Mouse (Mus musculus) hindbrain, embryonic 12.5 days (tissue): ENCODE measurements around the gene Ddx4. TPM values are rescaled to one million over a fixed set of nuclear protein-coding genes. Genes with fewer than 3 reads are reported as not detected.

ENCODE experiments used
- ATAC-seq: fragments of 200-750 bp; cut with Nextera tagmentation; 2 replicates; pipeline ENCODE4 v1.8.0; 2017; ENCODE audit warnings: moderate TSS enrichment; ENCODE audit not compliant: low FRiP score
- H3K27ac ChIP-seq: fragments of 300-500 bp; sonication (generic); 2 replicates; pipeline ENCODE4 v1.5.1; 2016; ENCODE audit warnings: mild to moderate bottlenecking
- H3K27me3 ChIP-seq: fragments of 300-500 bp; sonication (generic); 2 replicates; pipeline ENCODE4 v1.6.1; 2016; ENCODE audit warnings: mild to moderate bottlenecking
- H3K36me3 ChIP-seq: fragments of 300-500 bp; sonication (generic); 2 replicates; pipeline ENCODE4 v1.6.1; 2016; ENCODE audit warnings: mild to moderate bottlenecking
- H3K4me1 ChIP-seq: fragments of 300-500 bp; sonication (generic); 2 replicates; pipeline ENCODE4 v1.6.1; 2016
- H3K4me2 ChIP-seq: fragments of 300-500 bp; sonication (generic); replicated peaks from 2 replicates; pipeline ENCODE4 v1.6.1; 2016; ENCODE audit warnings: mild to moderate bottlenecking
- H3K4me3 ChIP-seq: fragments of 300-500 bp; sonication (generic); 2 replicates; pipeline ENCODE4 v1.5.1; 2016; ENCODE audit warnings: mild to moderate bottlenecking
- H3K9ac ChIP-seq: fragments of 300-500 bp; sonication (generic); 2 replicates; pipeline ENCODE4 v1.6.1; 2016; ENCODE audit warnings: mild to moderate bottlenecking, moderate library complexity
- H3K9me3 ChIP-seq: fragments of 300-500 bp; sonication (generic); replicated peaks from 2 replicates; pipeline ENCODE4 v1.6.1; 2016; ENCODE audit warnings: mild to moderate bottlenecking
- WGBS: fragments of 180-500 bp; shearing (Covaris S2); methylation state at CpG from one replicate; pipeline ENCODE4 v1.1.7; 2016; 5-methylcytosine and 5-hydroxymethylcytosine counted together
- polyA plus RNA-seq: library from polyadenylated mRNA; unstranded; fragments of >200 nt; fragmentation: Nextera tagmentation; extraction: Ambion mirVana; gene quantifications from 2 replicates; pipeline ENCODE4 v1.2.1, GENCODE M21; 2016

The Ddx4 gene
- polyA plus RNA-seq, 1 experiment from 2014 or later = 0.71 TPM

GRCm38 (mm10) chr13:112666433-112667024, 14.3 kb upstream of the Ddx4 start:
- Histone ChIP-seq H3K4me2 (no peak overlapping the region), H3K9me3 (no peaks in the 10 kb centered on the region), H3K4me3 (no peak overlapping the region), H3K4me1 (no peaks in the 10 kb centered on the region; the same call in 1 of the 2 replicates), H3K9ac (no peak overlapping the region), H3K27me3 (no peaks in the 10 kb centered on the region), H3K36me3 (peaks cover 15% of the 10 kb centered on the region), H3K27ac (no peak overlapping the region)
- WGBS = 92% methylated on average over 10 of the region's 10 CpGs
- ATAC-seq = no peak

DNA sequence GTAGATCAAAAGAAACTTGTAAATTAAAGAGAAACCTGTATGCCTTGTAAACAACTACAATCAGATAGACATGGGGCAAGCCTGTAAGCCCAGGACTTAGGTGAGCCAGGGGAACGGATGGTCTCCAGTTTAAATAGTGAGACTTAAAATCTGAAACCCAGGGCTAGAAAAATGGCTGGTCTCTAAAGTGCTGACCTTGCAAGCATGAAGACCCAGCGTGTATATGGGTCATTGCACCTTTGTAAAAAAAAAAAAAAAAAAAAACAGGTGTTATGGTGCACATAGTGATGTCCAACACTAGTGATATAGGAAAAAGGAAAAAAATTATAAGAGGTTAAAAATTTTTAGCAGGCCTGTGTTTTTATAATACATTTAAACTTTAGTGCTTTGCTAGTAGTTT, 9.4 kb upstream of the Ddx4 start:
- H3K9me3 ChIP-seq = no peaks in the 10 kb centered on the region
- 81% methylated on average over 2 of the region's 2 CpGs for WGBS
- H3K4me1 ChIP-seq = peaks cover 4% of the 10 kb centered on the region
- peak overlapping the region; percentile 81 for H3K4me2 ChIP-seq
- no peak overlapping the region for H3K27ac ChIP-seq
- no peaks in the 10 kb centered on the region for H3K36me3 ChIP-seq
- H3K4me3 ChIP-seq = no peak overlapping the region
- H3K9ac ChIP-seq = no peak overlapping the region
- ATAC-seq = no peak
- no peaks in the 10 kb centered on the region for H3K27me3 ChIP-seq

GRCm38 (mm10) chr13:112660574-112661381, 8.5 kb upstream of the Ddx4 start, which contains the start of gene Slc38a9:
Gene Slc38a9, plus strand, starts transcription at chr13:112660751.
- Histone ChIP-seq H3K4me3 (peak within 1 kb of the TSS; percentile 72), H3K9me3 (no peaks in the 10 kb centered on the region), H3K4me2 (peak within 1 kb of the TSS; percentile 81), H3K9ac (peak within 1 kb of the TSS; percentile 90), H3K27me3 (no peaks in the 10 kb centered on the region), H3K4me1 (peaks cover 4% of the 10 kb centered on the region), H3K36me3 (no peaks in the 10 kb centered on the region), H3K27ac (peak within 1 kb of the TSS; percentile 85)
- ATAC-seq = peak; percentile 99
- WGBS = under 1% methylated on average over 33 of the region's 33 CpGs

DNA sequence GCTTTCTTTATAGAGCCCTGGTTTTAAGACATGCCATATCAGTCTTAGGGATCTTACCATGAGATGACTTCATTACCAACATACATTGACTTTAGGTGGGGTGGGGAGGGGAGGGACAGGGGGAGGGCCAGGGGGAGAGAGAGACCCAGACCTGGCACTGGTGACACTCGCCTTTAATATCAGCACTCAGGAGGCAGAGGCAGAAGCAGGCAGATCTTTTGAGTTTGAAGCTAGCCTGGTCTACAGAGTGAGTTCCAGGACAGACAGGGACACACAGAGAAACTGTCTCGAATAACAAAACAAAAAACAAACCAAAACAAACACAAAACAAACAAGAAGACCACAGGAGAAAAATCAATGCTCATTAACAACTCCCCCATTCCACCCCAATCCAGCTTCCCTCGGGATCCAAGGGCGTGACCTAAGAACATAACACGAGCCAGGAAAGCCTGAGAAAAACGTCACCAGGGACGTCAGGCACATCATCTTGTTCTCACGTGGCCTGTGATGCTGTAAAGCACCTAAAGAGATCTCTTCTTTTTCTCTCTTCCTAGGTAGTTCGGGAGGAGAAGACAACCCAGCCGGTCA, 7.8 kb upstream of the Ddx4 start:
- no peak overlapping the region for H3K27ac ChIP-seq
- H3K4me2 ChIP-seq = peak overlapping the region; percentile 81
- WGBS = 2% methylated on average over 10 of the region's 10 CpGs
- peak overlapping the region; percentile 72 for H3K4me3 ChIP-seq
- H3K36me3 ChIP-seq = no peaks in the 10 kb centered on the region
- no peaks in the 10 kb centered on the region for H3K9me3 ChIP-seq
- ATAC-seq = peak; percentile 44
- H3K27me3 ChIP-seq = no peaks in the 10 kb centered on the region
- H3K9ac ChIP-seq = peak overlapping the region; percentile 57
- H3K4me1 ChIP-seq = peaks cover 4% of the 10 kb centered on the region

DNA sequence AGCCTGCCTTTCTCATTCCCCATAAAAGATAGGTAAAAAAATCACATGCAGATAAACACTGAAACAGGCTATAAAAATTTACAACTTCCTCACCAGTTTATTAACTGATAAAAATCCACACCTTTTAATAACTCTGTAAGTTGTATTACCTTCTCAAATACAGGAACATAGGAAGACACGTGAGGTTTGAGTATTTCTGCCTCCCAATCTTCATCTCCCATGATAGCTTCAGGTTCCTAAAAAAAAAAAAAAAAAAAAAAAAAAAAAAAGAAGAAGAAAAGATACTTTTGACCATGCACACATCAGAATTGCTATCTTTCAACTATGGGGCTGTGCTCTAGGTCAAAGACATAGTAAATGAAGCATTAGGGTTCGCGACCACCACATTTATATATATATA, 1.1 kb downstream of the Ddx4 start:
- Histone ChIP-seq H3K36me3 (no peaks in the 10 kb centered on the region), H3K9ac (no peak overlapping the region), H3K27ac (no peak overlapping the region), H3K9me3 (peaks cover 9% of the 10 kb centered on the region), H3K27me3 (no peaks in the 10 kb centered on the region), H3K4me1 (no peaks in the 10 kb centered on the region), H3K4me2 (no peak overlapping the region), H3K4me3 (no peak overlapping the region)
- no peak for ATAC-seq
- 90% methylated on average over 3 of the region's 3 CpGs for WGBS

DNA sequence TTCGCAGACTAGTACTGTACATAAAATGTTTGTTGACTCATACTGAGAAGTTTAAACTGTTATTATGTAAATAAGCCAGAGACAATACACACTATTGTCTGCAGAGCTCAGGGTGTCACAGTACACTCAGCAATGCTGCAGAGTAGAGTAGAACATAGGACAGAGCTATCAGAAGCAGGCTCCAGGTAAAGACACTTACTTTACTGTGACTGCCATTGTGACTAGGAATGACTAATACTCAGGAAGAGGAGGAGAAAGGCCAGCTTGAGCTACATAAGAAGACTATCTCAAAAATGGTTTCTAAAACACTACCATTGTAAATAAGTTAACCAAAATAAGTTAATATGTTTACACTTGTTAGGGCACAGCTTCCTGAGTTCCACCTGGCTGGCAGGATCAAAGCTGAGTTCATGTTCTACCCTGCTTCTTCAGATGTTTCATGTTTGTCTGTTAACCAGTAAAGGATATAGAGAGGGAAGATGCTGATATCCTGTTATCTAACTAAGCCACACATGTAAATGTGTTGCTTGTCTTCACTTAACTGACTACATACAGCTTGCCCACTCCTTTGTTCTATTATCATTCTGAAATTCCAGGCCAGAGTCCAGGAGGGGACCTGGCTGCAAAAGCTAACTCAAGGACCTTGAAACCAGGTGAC, 6.6 kb downstream of the Ddx4 start:
- ATAC-seq = no peak
- H3K4me1 ChIP-seq = no peaks in the 10 kb centered on the region
- no peak overlapping the region for H3K4me3 ChIP-seq
- no peaks in the 10 kb centered on the region for H3K36me3 ChIP-seq
- WGBS = 89% methylated on average over 1 of the region's 1 CpGs
- H3K27ac ChIP-seq = no peak overlapping the region
- H3K4me2 ChIP-seq = no peak overlapping the region
- no peak overlapping the region for H3K9ac ChIP-seq
- H3K9me3 ChIP-seq = no peaks in the 10 kb centered on the region
- H3K27me3 ChIP-seq = no peaks in the 10 kb centered on the region

DNA sequence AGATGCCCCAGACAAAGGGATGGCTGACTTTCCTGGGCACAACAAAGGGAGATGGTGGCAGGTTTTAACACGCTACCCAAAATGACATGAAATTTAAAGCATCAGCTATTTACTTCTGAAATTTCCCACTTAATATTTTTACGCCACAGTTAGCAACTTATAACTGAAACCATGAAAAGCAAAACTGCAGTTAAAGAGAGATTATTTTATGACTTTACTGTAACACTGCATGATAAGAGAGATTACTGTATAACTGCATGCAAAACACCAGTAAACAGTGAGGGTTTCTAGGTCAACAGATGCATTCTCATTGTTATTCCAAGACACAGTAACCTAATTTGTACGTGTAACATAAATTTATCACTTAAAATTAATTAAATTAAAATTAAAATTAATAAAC, 7.3 kb downstream of the Ddx4 start:
- Histone ChIP-seq H3K27ac (no peak overlapping the region), H3K9ac (no peak overlapping the region), H3K36me3 (no peaks in the 10 kb centered on the region), H3K4me3 (no peak overlapping the region), H3K27me3 (no peaks in the 10 kb centered on the region), H3K4me2 (no peak overlapping the region), H3K4me1 (no peaks in the 10 kb centered on the region), H3K9me3 (no peaks in the 10 kb centered on the region)
- ATAC-seq = no peak
- WGBS = 90% methylated on average over 3 of the region's 3 CpGs

- Histone ChIP-seq H3K36me3 (no peaks in the 10 kb centered on the region), H3K4me2 (no peak overlapping the region), H3K4me3 (no peak overlapping the region), H3K4me1 (no peaks in the 10 kb centered on the region), H3K27me3 (no peaks in the 10 kb centered on the region), H3K9ac (no peak overlapping the region), H3K9me3 (no peaks in the 10 kb centered on the region), H3K27ac (no peak overlapping the region)
- WGBS = 93% methylated on average over 3 of the region's 3 CpGs
- ATAC-seq = no peak
Observed at GRCm38 (mm10) chr13:112642897-112643296, 9.4 kb downstream of the Ddx4 start.

GRCm38 (mm10) chr13:112639111-112639510, 13.2 kb downstream of the Ddx4 start:
- WGBS = 61% methylated on average over 4 of the region's 4 CpGs
- no peak overlapping the region for H3K4me2 ChIP-seq
- H3K27me3 ChIP-seq = no peaks in the 10 kb centered on the region
- no peaks in the 10 kb centered on the region for H3K36me3 ChIP-seq
- H3K9me3 ChIP-seq = no peaks in the 10 kb centered on the region
- H3K4me1 ChIP-seq = no peaks in the 10 kb centered on the region
- no peak overlapping the region for H3K9ac ChIP-seq
- H3K4me3 ChIP-seq = no peak overlapping the region
- ATAC-seq = no peak
- no peak overlapping the region for H3K27ac ChIP-seq

- Histone ChIP-seq H3K36me3 (no peaks in the 10 kb centered on the region), H3K4me1 (no peaks in the 10 kb centered on the region), H3K4me2 (no peak overlapping the region), H3K4me3 (no peak overlapping the region), H3K9me3 (no peaks in the 10 kb centered on the region), H3K27me3 (no peaks in the 10 kb centered on the region), H3K9ac (no peak overlapping the region), H3K27ac (no peak overlapping the region)
- 43% methylated on average over 3 of the region's 3 CpGs for WGBS
- ATAC-seq = no peak
Observed at GRCm38 (mm10) chr13:112636498-112636897, 15.8 kb downstream of the Ddx4 start.

- H3K9me3 ChIP-seq = no peaks in the 10 kb centered on the region
- no peak overlapping the region for H3K4me3 ChIP-seq
- H3K4me1 ChIP-seq = no peaks in the 10 kb centered on the region
- H3K27me3 ChIP-seq = no peaks in the 10 kb centered on the region
- no peak overlapping the region for H3K27ac ChIP-seq
- ATAC-seq = no peak
- no peaks in the 10 kb centered on the region for H3K36me3 ChIP-seq
- 61% methylated on average over 7 of the region's 7 CpGs for WGBS
- no peak overlapping the region for H3K4me2 ChIP-seq
- no peak overlapping the region for H3K9ac ChIP-seq
Observed at GRCm38 (mm10) chr13:112635174-112635837, 17.0 kb downstream of the Ddx4 start.

DNA sequence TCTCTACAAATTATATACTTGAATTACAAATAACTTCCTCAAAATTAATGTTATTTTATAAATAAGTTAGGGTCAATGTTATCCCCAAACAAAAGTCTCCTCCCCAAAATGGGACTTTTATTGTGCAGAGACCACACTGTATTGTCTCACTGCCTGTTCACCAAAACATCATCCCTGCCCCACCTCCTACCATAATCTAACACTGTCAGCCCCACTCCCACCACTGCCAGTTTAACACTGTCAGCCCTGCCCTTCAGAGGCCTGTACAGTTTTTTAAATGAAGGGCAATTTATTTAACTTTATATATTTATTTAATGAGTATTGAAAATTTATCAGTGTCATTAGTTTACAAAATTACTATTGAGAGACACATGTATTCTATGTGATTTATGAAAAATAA, 26.7 kb downstream of the Ddx4 start:
- Histone ChIP-seq H3K9ac (no peak overlapping the region), H3K9me3 (no peaks in the 10 kb centered on the region), H3K27ac (no peak overlapping the region), H3K36me3 (no peaks in the 10 kb centered on the region), H3K4me1 (no peaks in the 10 kb centered on the region), H3K27me3 (no peaks in the 10 kb centered on the region), H3K4me3 (no peak overlapping the region), H3K4me2 (no peak overlapping the region)
- ATAC-seq = no peak
